Mouse (Mus musculus): ENCODE data around the gene Pcsk5. TPM values are rescaled to one million over a fixed set of nuclear protein-coding genes. Genes with fewer than 3 reads are reported as not detected.

Gene Pcsk5
- total and polyA plus RNA-seq, 3 experiments = not detected

DNA sequence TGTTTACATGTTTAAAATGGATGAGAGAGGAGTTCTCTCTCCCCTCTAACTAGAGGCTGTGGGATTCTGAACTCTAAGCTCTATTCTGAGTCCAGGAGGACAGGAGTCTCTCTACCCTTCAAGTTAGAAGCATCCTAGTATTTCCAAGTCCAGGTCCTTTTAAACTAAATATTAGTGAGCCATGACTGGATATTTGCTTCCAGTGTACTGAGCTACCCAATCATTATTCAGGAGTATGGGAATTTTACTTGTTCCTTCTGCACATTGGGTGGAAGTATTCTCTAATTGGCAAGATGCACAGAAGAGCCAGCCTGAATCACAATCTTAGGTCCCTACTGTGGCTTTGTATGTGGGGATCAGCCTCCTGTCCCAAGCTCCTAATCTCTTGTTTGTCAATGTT lies 2.5 kb downstream of the Pcsk5 start:
- Histone ChIP-seq H3K27me3 (replicated peaks) (no peaks in the 10 kb centered on the region), H3K79me2 (replicated peaks; ENCODE audit: control insufficient read depth, extremely low read depth, insufficient read depth, poor library complexity, severe bottlenecking) (no peaks in the 10 kb centered on the region), H3K9ac (ENCODE audit: insufficient read depth, low read depth) (no peak overlapping the region), H3K4me1 (ENCODE audit: control insufficient read depth in 1 of 2, insufficient read depth in 2 of 2) (no peaks in the 10 kb centered on the region), H3K4me3 (replicated peaks in 1 of 3; ENCODE audit: low read depth in 2 of 3, low read length in 2 of 3, poor library complexity in 1 of 3) (no peak overlapping the region), H3K4me2 (ENCODE audit: insufficient read depth, low read depth, poor library complexity, severe bottlenecking) (no peak overlapping the region), H3K36me3 (replicated peaks in 1 of 2; ENCODE audit: control insufficient read depth in 1 of 2, insufficient read depth in 1 of 2, low read length in 1 of 2) (no peaks in the 10 kb centered on the region), H3K9me3 (replicated peaks; ENCODE audit: low read length) (peaks cover 2% of the 10 kb centered on the region), H3K27ac (ENCODE audit: insufficient read depth, low read depth) (no peak overlapping the region)
- DNase-seq (ENCODE audit: extremely low read depth) = no peak
- dilution Hi-C loops (cut with MboI; ENCODE audit: extremely low pct_ligation_motif_present, extremely low pct_unique_long_range_greater_than_20kb, low sequenced_read_pairs) (no loop called here), in situ Hi-C loops (cut with MboI; ENCODE audit: low pct_ligation_motif_present, low pct_unique_long_range_greater_than_20kb, low sequenced_read_pairs) (no loop called here)
- TF ChIP-seq IRF4 (IDR thresholded peaks at IDR 0.05; ENCODE audit: low read depth, low read length) (no peak), PAX5 (IDR thresholded peaks at IDR 0.05; ENCODE audit: low read length) (no peak), E2F4 (IDR thresholded peaks at IDR 0.05; ENCODE audit: insufficient replicate concordance, low read depth, low read length) (no peak), MXI1 (IDR thresholded peaks at IDR 0.05; ENCODE audit: low read depth, low read length) (no peak), ZNF384 (IDR thresholded peaks at IDR 0.05; ENCODE audit: low read depth, low read length) (no peak), JUND (conservative IDR thresholded peaks at IDR 0.05; ENCODE audit: low read depth, low read length) (no peak), ZKSCAN1 (IDR thresholded peaks at IDR 0.05; ENCODE audit: borderline replicate concordance, low read depth, low read length) (no peak), POLR2AphosphoS2 (IDR thresholded peaks at IDR 0.05; ENCODE audit: low read depth, low read length) (no peak), TBP (conservative IDR thresholded peaks at IDR 0.05; ENCODE audit: low read depth, low read length) (no peak), POLR2A (IDR thresholded peaks at IDR 0.05; ENCODE audit: low read depth, low read length) (no peak), USF2 (conservative IDR thresholded peaks at IDR 0.05; ENCODE audit: low read depth, low read length) (no peak), NELFE (IDR thresholded peaks at IDR 0.05; ENCODE audit: low read depth, low read length) (no peak), ETS1 (conservative IDR thresholded peaks at IDR 0.05; ENCODE audit: low read depth, low read length) (no peak), EP300 (IDR thresholded peaks at IDR 0.05; ENCODE audit: low read length) (no peak), MAX (IDR thresholded peaks at IDR 0.05; ENCODE audit: low read length) (no peak), MAFK (IDR thresholded peaks at IDR 0.05; ENCODE audit: insufficient replicate concordance, low read length) (no peak), CHD1 (IDR thresholded peaks at IDR 0.05; ENCODE audit: low read depth, low read length) (no peak), MAZ (IDR thresholded peaks at IDR 0.05; ENCODE audit: low read depth, low read length) (no peak), NRF1 (IDR thresholded peaks at IDR 0.05; ENCODE audit: low read depth, low read length) (no peak), HCFC1 (IDR thresholded peaks at IDR 0.05; ENCODE audit: low read depth, low read length) (no peak)

DNA sequence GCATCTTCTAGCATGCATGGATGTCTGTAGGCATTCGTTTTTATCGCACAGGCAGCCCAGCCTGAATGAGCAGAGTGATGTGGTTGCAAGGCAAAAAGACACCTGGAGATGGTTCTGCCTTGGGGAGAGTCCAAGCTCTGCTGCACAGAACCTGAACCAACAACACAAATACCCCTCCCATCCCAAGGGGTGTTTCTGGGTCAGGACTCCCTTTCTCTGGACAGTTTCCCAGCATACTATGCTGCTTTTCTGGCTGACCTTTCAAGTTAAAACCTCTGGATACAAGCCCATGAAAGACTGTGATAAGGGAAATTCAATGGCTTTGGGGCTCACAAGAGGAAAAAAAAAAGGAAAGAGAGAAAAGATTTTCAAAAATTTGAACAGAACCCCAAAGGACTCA lies 6.1 kb downstream of the Pcsk5 start:
- Histone ChIP-seq H3K79me2 (replicated peaks; ENCODE audit: control insufficient read depth, extremely low read depth, insufficient read depth, poor library complexity, severe bottlenecking) (no peaks in the 10 kb centered on the region), H3K4me2 (ENCODE audit: insufficient read depth, low read depth, poor library complexity, severe bottlenecking) (no peak overlapping the region), H3K4me3 (replicated peaks in 1 of 3; ENCODE audit: low read depth in 2 of 3, low read length in 2 of 3, poor library complexity in 1 of 3) (no peak overlapping the region), H3K9me3 (replicated peaks; ENCODE audit: low read length) (no peaks in the 10 kb centered on the region), H3K27ac (ENCODE audit: insufficient read depth, low read depth) (no peak overlapping the region), H3K27me3 (replicated peaks) (no peaks in the 10 kb centered on the region), H3K4me1 (ENCODE audit: control insufficient read depth in 1 of 2, insufficient read depth in 2 of 2) (no peaks in the 10 kb centered on the region), H3K9ac (ENCODE audit: insufficient read depth, low read depth) (no peak overlapping the region), H3K36me3 (replicated peaks in 1 of 2; ENCODE audit: control insufficient read depth in 1 of 2, insufficient read depth in 1 of 2, low read length in 1 of 2) (no peaks in the 10 kb centered on the region)
- DNase-seq (ENCODE audit: extremely low read depth) = no peak
- in situ Hi-C loops (cut with MboI; ENCODE audit: low pct_ligation_motif_present, low pct_unique_long_range_greater_than_20kb, low sequenced_read_pairs) (no loop called here), dilution Hi-C loops (cut with MboI; ENCODE audit: extremely low pct_ligation_motif_present, extremely low pct_unique_long_range_greater_than_20kb, low sequenced_read_pairs) (no loop called here)
- TF ChIP-seq POLR2A (IDR thresholded peaks at IDR 0.05; ENCODE audit: low read depth, low read length) (no peak), CTCF (conservative IDR thresholded peaks at IDR 0.05 in 1 of 2, IDR thresholded peaks at IDR 0.05 in 1 of 2; ENCODE audit: low read depth in 2 of 2, low read length in 2 of 2) (no peak), MXI1 (IDR thresholded peaks at IDR 0.05; ENCODE audit: low read depth, low read length) (no peak)
